Mouse (Mus musculus): ENCODE results near the gene Tbc1d1.
"Not testable (repeated sequence)": the region's sequence is repeated elsewhere in the genome, so short reads cannot be mapped to it uniquely, and the experiment has no call there.

Gene Tbc1d1

DNA sequence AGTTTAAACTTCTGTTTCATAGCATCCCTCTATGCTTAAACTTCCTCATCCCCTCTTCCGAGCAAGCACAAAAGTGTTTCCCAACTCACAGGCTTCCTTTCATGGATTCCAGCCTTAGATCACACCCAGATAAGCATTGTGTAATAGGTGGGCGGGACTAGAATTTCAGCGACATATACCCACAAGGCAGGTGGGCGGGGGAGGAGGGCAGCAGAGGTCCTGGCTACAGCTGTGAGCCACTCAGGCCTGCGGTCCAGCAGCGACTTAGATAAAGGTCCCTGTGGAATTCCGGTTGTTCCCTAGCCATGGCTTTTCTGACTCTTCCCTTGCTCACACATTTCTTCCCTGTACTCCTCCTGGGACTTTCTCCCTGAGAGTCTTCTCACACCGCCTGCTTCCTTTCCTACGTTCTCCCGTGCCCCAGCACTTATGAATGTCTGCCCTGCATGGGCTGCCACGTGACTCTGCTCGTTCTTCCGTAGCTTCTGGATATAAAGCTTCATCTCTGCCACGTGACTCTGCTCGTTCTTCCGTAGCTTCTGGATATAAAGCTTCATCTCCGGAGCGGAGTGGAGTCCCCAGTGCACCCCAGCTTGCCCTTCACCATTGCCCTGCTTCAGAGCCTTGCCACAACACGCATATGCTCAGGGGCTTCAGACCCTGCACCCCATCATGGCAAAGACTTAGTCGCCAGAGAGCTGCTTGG, 142.4 kb downstream of the Tbc1d1 start:
- ATAC-seq (ENCODE audit: insufficient number of reproducible peaks, low FRiP score, low TSS enrichment), result no peak

DNA sequence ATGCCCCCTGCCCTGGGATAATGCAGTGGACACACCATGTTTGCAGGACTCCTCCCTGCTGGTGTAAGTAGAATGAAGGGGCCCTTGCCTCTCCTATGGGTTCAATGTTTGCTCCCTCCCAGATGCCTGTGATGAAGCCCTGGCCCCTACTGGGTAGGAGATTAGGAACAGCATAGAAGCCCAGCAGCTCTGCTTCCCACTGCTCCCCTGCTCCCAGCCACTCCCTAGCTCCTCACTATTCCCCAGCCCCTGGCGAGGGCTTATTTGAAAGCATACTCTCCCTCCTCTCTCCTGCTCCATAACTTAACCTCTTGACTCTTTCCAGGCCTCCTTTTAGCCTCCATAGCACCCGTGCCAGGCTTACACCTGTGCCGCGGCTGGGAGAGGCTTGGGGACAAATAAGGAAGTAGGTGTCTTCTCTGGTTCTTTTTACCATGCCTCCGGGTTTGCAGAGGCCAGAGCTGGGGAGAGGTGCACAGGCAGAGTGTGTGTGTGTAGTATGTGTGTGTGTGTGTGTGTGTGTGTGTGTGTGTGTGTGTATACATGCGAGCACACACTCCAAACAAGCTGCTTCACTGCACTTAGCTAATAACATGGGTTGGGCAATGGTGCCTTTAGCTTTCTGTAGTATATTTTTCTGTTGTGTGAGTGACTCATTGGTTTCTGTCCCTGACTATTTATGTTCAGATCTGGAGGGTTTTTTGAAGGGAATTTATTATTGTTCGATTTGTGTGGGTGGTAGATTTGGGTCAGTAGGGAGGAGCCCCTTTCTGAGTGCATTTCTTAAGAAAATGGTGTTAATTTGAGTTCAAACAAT, 143.6 kb downstream of the Tbc1d1 start:
- no peak for ATAC-seq (ENCODE audit: insufficient number of reproducible peaks, low FRiP score, low TSS enrichment)

GRCm38 (mm10) chr5:64301246-64301645, 145.1 kb downstream of the Tbc1d1 start:
- ATAC-seq (ENCODE audit: insufficient number of reproducible peaks, low FRiP score, low TSS enrichment), result no peak

DNA sequence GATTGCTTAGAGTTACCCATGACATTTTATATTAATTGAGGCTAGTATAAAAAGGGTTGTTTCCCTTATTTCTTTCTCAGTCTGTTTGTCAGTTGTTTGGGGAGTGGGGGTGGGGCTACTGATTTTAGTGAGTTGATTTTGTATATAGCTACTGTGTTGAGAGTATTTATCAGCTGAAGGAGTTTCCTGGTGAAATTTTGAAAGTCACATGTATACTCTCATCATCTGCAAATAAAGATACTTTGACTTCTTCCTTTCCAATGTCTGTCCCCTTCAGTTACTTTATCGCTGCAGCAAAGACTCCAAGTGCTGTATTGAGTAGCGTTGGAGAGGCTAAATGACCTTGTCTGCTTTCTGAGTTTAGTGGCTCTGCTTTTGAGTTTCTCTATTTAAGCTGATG, 151.2 kb downstream of the Tbc1d1 start:
- ATAC-seq (ENCODE audit: insufficient number of reproducible peaks, low FRiP score, low TSS enrichment), result no peak

DNA sequence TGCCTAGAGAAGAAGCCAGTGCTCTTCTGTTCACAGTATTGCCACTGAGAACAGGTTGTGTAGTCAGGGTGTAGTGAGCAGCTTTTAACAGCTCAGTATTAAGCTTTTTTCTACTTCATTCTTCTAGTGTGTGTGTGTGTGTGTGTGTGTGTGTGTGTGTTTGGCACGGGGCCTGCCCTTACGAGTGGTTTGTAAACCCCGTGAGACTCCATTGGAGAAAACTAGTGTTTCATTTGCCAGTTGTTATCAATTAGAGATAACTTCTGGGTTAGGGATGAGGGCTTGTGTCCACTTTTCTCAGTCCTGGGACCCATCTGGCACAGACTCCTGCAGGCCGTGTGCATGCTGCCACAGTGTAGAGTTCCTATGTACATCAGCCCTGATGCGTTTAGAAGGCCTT, 156.2 kb downstream of the Tbc1d1 start:
- no peak for ATAC-seq (ENCODE audit: insufficient number of reproducible peaks, low FRiP score, low TSS enrichment)

GRCm38 (mm10) chr5:64313481-64313880, 157.4 kb downstream of the Tbc1d1 start:
- ATAC-seq (ENCODE audit: insufficient number of reproducible peaks, low FRiP score, low TSS enrichment), result no peak

- ATAC-seq (ENCODE audit: insufficient number of reproducible peaks, low FRiP score, low TSS enrichment), result no peak
These were observed 158.4 kb downstream of the Tbc1d1 start for GRCm38 (mm10) chr5:64314288-64315052.

GRCm38 (mm10) chr5:64315088-64315487, 159.0 kb downstream of the Tbc1d1 start:
- ATAC-seq (ENCODE audit: insufficient number of reproducible peaks, low FRiP score, low TSS enrichment), result no peak

GRCm38 (mm10) chr5:64323286-64323685, 167.2 kb downstream of the Tbc1d1 start:
- ATAC-seq (ENCODE audit: insufficient number of reproducible peaks, low FRiP score, low TSS enrichment), result no peak

- ATAC-seq (ENCODE audit: insufficient number of reproducible peaks, low FRiP score, low TSS enrichment), result no peak
These were observed 168.2 kb downstream of the Tbc1d1 start for GRCm38 (mm10) chr5:64324353-64324752.

DNA sequence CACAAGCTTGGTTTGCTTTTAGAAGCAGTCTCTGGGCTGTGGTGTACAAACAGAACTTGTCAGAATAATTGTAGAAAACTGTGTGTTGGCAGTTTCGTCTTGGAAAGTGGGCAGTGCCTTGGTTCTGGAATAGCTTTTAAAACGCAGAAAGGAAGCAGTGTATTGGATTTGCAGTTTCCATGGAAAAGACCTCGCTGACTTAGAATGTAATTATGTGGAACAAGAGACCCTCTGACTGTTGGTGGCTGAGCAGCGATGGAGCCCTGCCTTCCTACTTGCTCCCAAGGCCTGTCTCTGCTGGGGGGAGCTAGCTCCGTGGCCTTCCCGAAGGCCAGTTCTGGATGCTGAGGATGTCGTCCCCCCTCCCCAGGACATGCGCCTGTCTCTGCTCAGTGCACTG, 168.8 kb downstream of the Tbc1d1 start:
- ATAC-seq (ENCODE audit: insufficient number of reproducible peaks, low FRiP score, low TSS enrichment), result 0 out of 2 replicates have a peak, but pooled peaks have one; percentile 21

- ATAC-seq (ENCODE audit: insufficient number of reproducible peaks, low FRiP score, low TSS enrichment), result no peak
These were observed 169.7 kb downstream of the Tbc1d1 start for GRCm38 (mm10) chr5:64325741-64326355.

DNA sequence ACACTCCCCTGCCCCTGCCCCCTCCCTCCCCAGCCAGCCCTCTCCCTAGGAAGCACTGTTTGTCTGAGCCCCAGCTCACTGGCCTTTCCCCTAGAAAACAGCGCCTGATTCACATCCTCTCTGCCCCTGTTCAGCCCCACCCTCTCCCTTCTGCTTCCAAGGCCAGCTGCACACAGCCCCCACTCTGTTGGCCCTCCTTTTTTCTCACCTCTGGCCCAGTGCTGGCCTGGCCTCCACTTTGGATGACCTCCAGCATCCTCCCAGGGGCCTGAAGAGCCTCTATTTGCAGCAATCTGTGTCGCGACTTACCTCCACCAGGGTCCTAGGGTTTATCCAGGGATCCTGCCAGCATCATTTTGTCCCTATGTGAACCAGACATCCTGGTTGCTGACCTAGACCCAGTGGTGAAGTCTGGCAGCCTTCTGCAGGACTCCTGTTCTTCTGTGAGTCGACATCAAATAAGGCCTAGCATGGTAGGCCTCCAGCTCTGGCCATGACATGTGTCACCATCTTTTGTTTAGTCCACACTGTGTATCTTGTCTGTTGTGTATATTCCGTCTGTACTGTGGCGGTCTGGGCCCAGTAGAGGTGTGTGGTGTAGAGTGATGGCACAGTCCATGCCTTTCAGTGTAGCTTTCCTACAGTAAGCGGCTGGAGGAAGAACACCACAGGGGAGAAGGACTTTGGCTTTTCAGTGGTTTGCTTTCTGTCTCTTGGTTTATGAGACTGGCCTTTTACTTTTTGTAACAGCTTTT, 170.5 kb downstream of the Tbc1d1 start:
- ATAC-seq (ENCODE audit: insufficient number of reproducible peaks, low FRiP score, low TSS enrichment), result 0 out of 2 replicates have a peak, but pooled peaks have one; percentile 16

- 0 out of 2 replicates have a peak, but pooled peaks have one; percentile 45 for ATAC-seq (ENCODE audit: insufficient number of reproducible peaks, low FRiP score, low TSS enrichment)
These were observed 171.3 kb downstream of the Tbc1d1 start for GRCm38 (mm10) chr5:64327212-64327902.

DNA sequence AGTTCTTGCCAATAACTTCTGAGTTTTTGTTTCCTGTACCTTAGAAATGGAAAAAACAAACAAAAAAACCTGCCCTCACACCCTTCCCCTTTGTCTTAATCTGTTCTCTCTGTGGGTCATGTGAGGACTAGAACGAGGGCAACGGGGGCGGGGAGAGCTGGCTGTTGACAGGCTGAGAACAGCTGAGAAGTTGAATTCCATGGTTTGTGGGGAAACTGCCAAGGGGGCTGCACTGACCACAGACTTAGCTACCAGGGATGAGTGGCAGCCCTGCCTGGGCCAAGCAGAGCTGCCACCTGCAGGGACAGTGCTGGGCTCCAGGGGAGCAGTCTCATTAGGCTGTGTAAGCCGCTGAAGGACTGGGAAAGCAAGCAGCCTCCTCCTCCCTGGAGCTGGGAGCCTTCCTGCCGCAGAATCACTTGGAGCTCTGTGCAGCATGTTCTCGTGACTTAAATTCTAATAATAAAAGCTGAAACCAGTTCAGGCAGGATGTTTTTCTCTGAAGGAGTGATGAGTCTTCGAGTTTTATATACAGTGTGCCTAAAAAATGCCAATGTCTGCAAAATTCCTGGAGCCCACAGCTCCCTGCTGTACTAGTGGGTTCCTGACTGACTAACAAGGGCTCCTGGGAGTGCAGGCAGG, 180.8 kb downstream of the Tbc1d1 start:
- peak; percentile 64 for ATAC-seq (ENCODE audit: insufficient number of reproducible peaks, low FRiP score, low TSS enrichment)

DNA sequence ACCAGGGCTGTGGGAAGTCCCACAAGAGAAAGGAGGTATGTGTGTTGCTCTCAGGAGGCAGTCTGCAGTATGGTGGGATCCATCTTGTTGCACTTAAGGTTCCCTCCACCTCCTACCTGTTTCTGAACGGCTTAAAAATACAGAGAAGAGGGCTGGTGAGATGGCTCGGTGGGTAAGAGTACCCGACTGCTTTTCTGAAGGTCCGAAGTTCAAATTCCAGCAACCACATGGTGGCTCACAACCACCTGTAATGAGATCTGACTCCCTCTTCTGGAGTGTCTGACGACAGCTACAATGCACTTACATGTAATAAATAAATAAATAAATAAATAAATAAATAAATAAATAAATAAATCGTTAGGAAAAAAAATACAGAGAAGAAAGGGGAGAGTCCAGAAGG, 182.7 kb downstream of the Tbc1d1 start:
- not testable (repeated sequence) for ATAC-seq (ENCODE audit: insufficient number of reproducible peaks, low FRiP score, low TSS enrichment)

DNA sequence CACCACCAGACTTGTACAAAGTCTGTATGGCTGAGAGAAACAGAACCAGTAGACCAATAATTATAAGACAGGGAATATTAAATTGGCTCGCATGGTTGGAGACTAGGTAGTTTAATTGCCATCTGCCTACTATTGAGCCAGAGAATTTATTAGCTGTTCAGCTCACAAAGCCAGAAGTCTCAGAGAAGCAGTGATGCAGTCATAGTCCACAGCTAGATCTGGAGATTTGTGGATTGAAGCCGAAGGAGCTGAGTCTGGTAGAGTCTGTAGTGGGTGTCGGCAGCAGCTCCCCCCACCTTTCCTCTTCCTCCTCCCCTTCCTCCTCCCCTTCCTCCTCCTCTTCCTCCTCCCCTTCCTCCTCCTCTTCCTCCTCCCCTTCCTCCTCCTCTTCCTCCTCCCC, 184.3 kb downstream of the Tbc1d1 start:
- no peak for ATAC-seq (ENCODE audit: insufficient number of reproducible peaks, low FRiP score, low TSS enrichment)

DNA sequence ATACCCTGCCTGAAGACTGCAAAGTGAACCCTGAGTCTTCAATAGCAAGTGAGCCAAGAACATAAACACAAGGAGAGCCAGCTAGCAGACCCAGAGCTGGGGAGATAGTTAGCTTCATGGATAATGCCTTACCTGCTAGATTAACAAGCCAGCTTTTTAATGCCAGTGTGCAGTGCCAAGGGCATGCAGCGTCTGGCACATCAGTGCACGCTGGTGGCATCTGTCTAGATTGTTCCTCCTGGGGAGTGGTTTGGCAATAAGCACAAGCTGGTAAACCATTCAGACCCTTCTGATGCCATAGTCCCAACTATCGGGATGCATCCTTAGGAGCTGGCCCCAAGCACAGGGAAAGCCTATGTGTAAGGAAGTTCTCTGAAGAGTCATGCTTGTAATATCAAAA, 185.6 kb downstream of the Tbc1d1 start:
- no peak for ATAC-seq (ENCODE audit: insufficient number of reproducible peaks, low FRiP score, low TSS enrichment)

DNA sequence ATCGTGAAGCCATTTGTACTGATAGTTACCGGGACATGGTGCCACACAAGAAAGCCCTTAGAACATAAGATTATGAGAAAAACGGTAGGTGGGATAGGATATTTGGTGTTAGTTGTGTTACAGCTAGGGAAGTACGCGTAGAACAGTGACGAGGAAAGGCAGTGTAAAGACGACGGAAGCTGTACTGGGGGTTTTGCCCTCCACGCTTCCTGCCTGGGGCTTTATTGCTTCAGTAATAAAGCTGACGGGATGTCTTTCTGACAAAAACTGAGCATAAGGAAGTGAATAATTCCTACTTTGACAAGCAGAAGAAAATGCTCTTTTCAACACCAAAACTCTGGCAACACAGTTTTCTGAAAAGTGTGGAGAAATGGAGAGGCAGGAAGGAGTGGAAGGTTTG, 186.0 kb downstream of the Tbc1d1 start:
- no peak for ATAC-seq (ENCODE audit: insufficient number of reproducible peaks, low FRiP score, low TSS enrichment)

Measured in cerebellum, adult (tissue).